Comparison of ENCODE assay signal across 10 mouse cellular contexts in genomic region chr7:144798471-144798870, GRCm38 (mm10). TPM values are rescaled to one million over a fixed set of nuclear protein-coding genes. Genes with fewer than 3 reads are reported as not detected.
DNase-seq lines count a peak whose midpoint lies in the region.
"Had no signal": no experiment of that assay in that cellular context is flagged by ENCODE, and none has a peak within 500 bp of the region (broad histone marks: within the 10 kb centered on the region; RNA-seq: fewer than 3 reads in every experiment).

No protein-coding gene starts in this region.

- H3K4me1 ChIP-seq in heart, embryonic 10.5 days, result peaks cover 9% of the 10 kb centered on the region
- H3K4me1 ChIP-seq: embryonic facial prominence, embryonic 12.5 days had no signal

- intact Hi-C loops in left cerebral cortex, postnatal 4 days (cut with DNase I), result loop anchor here (2.0 kb wide), 1 partner anchor 96 kb away; no protein-coding TSS in a partner anchor

- no peaks in the 10 kb centered on the region for H3K9me3 ChIP-seq in heart, embryonic 10.5 days
- H3K9me3 ChIP-seq: embryonic facial prominence, embryonic 12.5 days; liver, embryonic 13.5 days had no signal

- no peaks in the 10 kb centered on the region for H3K36me3 ChIP-seq in heart, embryonic 10.5 days
- H3K36me3 ChIP-seq: embryonic facial prominence, embryonic 12.5 days; liver, embryonic 13.5 days had no signal

- peak; percentile 11 for DNase-seq in left cerebral cortex, adult 11 months (ENCODE audit: low spot score)
- no peak for DNase-seq in left cerebral cortex, adult 8-10 months (ENCODE audit: low spot score in 2 of 2)
- DNase-seq in brain, adult 2 months (ENCODE audit: low read depth, low spot score), result peak; percentile 76
- peak; percentile 17 to 43 for DNase-seq in frontal cortex, postnatal 36 days (ENCODE audit: low spot score in 2 of 2)
- DNase-seq in left cerebral cortex, postnatal 4 days, result peak; percentile 51
- peak; percentile 50 for DNase-seq in retina, postnatal 7 days (ENCODE audit: low read depth, low spot score)
- no peak for DNase-seq in gastrocnemius, postnatal 25 days
- no peak for DNase-seq in heart, embryonic 10.5 days (ENCODE audit: low spot score)
- DNase-seq: liver, embryonic 13.5 days had no signal

- 28% methylated on average over 1 of the region's 1 CpGs for WGBS in heart, embryonic 10.5 days

- H3K4me3 ChIP-seq in heart, embryonic 10.5 days, result no peak overlapping the region
- H3K4me3 ChIP-seq: embryonic facial prominence, embryonic 12.5 days; liver, embryonic 13.5 days had no signal

- no peak overlapping the region for H3K27ac ChIP-seq in heart, embryonic 10.5 days
- H3K27ac ChIP-seq: embryonic facial prominence, embryonic 12.5 days; liver, embryonic 13.5 days had no signal

- H3K27me3 ChIP-seq in heart, embryonic 10.5 days (ENCODE audit: insufficient read depth, poor library complexity, severe bottlenecking), result peaks cover 73% of the 10 kb centered on the region

RNA-seq across cellular contexts. Expression of gene Fgf3, which starts 39.4 kb away (rescaled TPM):
- 1 to 10 TPM; 1.0 to 1.9 (median 1.4) TPM for total RNA-seq in left cerebral cortex, adult 8-10 months (2022)
- under 1 TPM; 0.44 to 0.72 TPM for total RNA-seq in left cerebral cortex, postnatal 4 days (2021)
- not detected for total RNA-seq in gastrocnemius, postnatal 25 days (2021)
- polyA plus RNA-seq in heart, embryonic 10.5 days (2016; fragmentation: Nextera tagmentation; extraction: Ambion mirVana), result 0.07 and 0.88 TPM in 2 replicates

RNA-seq across cellular contexts. Expression of gene Ano1, which starts 46.7 kb away (rescaled TPM):
- 1 to 10 TPM; 3.6 to 5.7 (median 4.2) TPM for total RNA-seq in left cerebral cortex, adult 8-10 months (2022)
- total RNA-seq in left cerebral cortex, postnatal 4 days (2021), result 1 to 10 TPM; 5.3 to 7.6 TPM
- 1 to 10 TPM; 2.1 to 3.5 TPM for total RNA-seq in gastrocnemius, postnatal 25 days (2021)
- polyA plus RNA-seq in heart, embryonic 10.5 days (2016; fragmentation: Nextera tagmentation; extraction: Ambion mirVana), result 18.1 and 18.3 TPM in 2 replicates

RNA-seq across cellular contexts. Expression of gene Fgf4, which starts 48.7 kb away (rescaled TPM):
- not detected for total RNA-seq in left cerebral cortex, adult 8-10 months (2022)
- not detected for total RNA-seq in left cerebral cortex, postnatal 4 days (2021)
- total RNA-seq in gastrocnemius, postnatal 25 days (2021), result under 1 TPM in 1 of 2 experiments, not detected in 1; 0.27 TPM
- 0.34 TPM in 1 of 2 replicates, not detected in the other for polyA plus RNA-seq in heart, embryonic 10.5 days (2016; fragmentation: Nextera tagmentation; extraction: Ambion mirVana)
- polyA plus RNA-seq: liver, embryonic 13.5 days had no signal

Comparison
In these comparisons a context has a peak if more than half of its experiments do, and no peak if none do; other contexts are left out.
1. DNase-seq: peak in left cerebral cortex, adult 11 months (single experiment), brain, adult 2 months (single experiment), frontal cortex, postnatal 36 days (2 of 2), left cerebral cortex, postnatal 4 days (single experiment) and retina, postnatal 7 days (single experiment); none in left cerebral cortex, adult 8-10 months (0 of 2), gastrocnemius, postnatal 25 days (single experiment) and heart, embryonic 10.5 days (single experiment).